Mouse (Mus musculus): ENCODE measurements around the gene Tfap2c. TPM values are rescaled to one million over a fixed set of nuclear protein-coding genes. Genes with fewer than 3 reads are reported as not detected.

Tfap2c gene
- polyA plus RNA-seq, 1 experiment, result not detected

GRCm38 (mm10) chr2:172580536-172581265, 31.3 kb downstream of the Tfap2c start:
- TF ChIP-seq GATA1 (IDR thresholded peaks at IDR 0.05; ENCODE audit: low read length), result no peak

- no peak for TF ChIP-seq GATA1 (IDR thresholded peaks at IDR 0.05; ENCODE audit: low read length)
These were observed 33.9 kb downstream of the Tfap2c start for GRCm38 (mm10) chr2:172583312-172583711.

GRCm38 (mm10) chr2:172585329-172585728, 35.9 kb downstream of the Tfap2c start:
- no peak for TF ChIP-seq GATA1 (IDR thresholded peaks at IDR 0.05; ENCODE audit: low read length)

GRCm38 (mm10) chr2:172589048-172589447, 39.7 kb downstream of the Tfap2c start:
- no peak for TF ChIP-seq GATA1 (IDR thresholded peaks at IDR 0.05; ENCODE audit: low read length)

GRCm38 (mm10) chr2:172590839-172591238, 41.4 kb downstream of the Tfap2c start:
- TF ChIP-seq GATA1 (IDR thresholded peaks at IDR 0.05; ENCODE audit: low read length), result no peak

- no peak for TF ChIP-seq GATA1 (IDR thresholded peaks at IDR 0.05; ENCODE audit: low read length)
These were observed 44.9 kb downstream of the Tfap2c start for GRCm38 (mm10) chr2:172594326-172594725.

GRCm38 (mm10) chr2:172597056-172597455, 47.7 kb downstream of the Tfap2c start:
- TF ChIP-seq GATA1 (IDR thresholded peaks at IDR 0.05; ENCODE audit: low read length), result no peak

GRCm38 (mm10) chr2:172597881-172598280, 48.5 kb downstream of the Tfap2c start:
- no peak for TF ChIP-seq GATA1 (IDR thresholded peaks at IDR 0.05; ENCODE audit: low read length)

- no peak for TF ChIP-seq GATA1 (IDR thresholded peaks at IDR 0.05; ENCODE audit: low read length)
These were observed 55.2 kb downstream of the Tfap2c start for GRCm38 (mm10) chr2:172604625-172605024.

GRCm38 (mm10) chr2:172605642-172606041, 56.2 kb downstream of the Tfap2c start:
- TF ChIP-seq GATA1 (IDR thresholded peaks at IDR 0.05; ENCODE audit: low read length), result no peak

- TF ChIP-seq GATA1 (IDR thresholded peaks at IDR 0.05; ENCODE audit: low read length), result no peak
These were observed 58.3 kb downstream of the Tfap2c start for GRCm38 (mm10) chr2:172607710-172608109.

Other genes starting within 250 kb of the Tfap2c start
- gene Fam210b, start 204.0 kb upstream of the Tfap2c start, polyA plus RNA-seq (2012), result 16.0 and 21.8 TPM in 2 replicates
- 11.8 and 30.1 TPM in 2 replicates for gene Aurka, start 179.1 kb upstream of the Tfap2c start, polyA plus RNA-seq (2012)
- 9.6 and 23.4 TPM in 2 replicates for gene Cstf1, start 178.9 kb upstream of the Tfap2c start, polyA plus RNA-seq (2012)
- not detected in 2 replicates for gene Cass4, start 155.8 kb upstream of the Tfap2c start, polyA plus RNA-seq (2012)
- 16.3 and 55.3 TPM in 2 replicates for gene Rtf2, start 109.0 kb upstream of the Tfap2c start, polyA plus RNA-seq (2012)
- not detected in 2 replicates for gene Gcnt7, start 91.0 kb upstream of the Tfap2c start, polyA plus RNA-seq (2012)
- not detected in 2 replicates for gene Fam209, start 77.1 kb upstream of the Tfap2c start, polyA plus RNA-seq (2012)